Mouse (Mus musculus): ENCODE measurements around the gene St8sia1. TPM values are rescaled to one million over a fixed set of nuclear protein-coding genes. Genes with fewer than 3 reads are reported as not detected.
A peak's percentile ranks its signal among the peaks of the same experiment; 100 is the strongest.

St8sia1 gene
- polyA plus RNA-seq, 2 experiments = 0.93 to 1.3 TPM

GRCm38 (mm10) chr6:142884128-142884527, 80.1 kb downstream of the St8sia1 start:
- H3K9me3 ChIP-seq (ENCODE audit: control insufficient read depth, low read length) = no peaks in the 10 kb centered on the region
- H3K27ac ChIP-seq (replicated peaks; ENCODE audit: low read depth, low read length) = no peak overlapping the region
- no peak for TF ChIP-seq POLR2A (IDR thresholded peaks at IDR 0.05; ENCODE audit: borderline replicate concordance, extremely low read depth, insufficient read depth, insufficient read length)
- WGBS = 65% methylated on average over 9 of the region's 9 CpGs
- ATAC-seq (ENCODE audit: low FRiP score, low read depth) (no peak), DNase-seq (ENCODE audit: low spot score) (no peak)
- no peak overlapping the region for H3K4me3 ChIP-seq (replicated peaks; ENCODE audit: low read length)
- H3K4me2 ChIP-seq (replicated peaks; ENCODE audit: low read depth, low read length, severe bottlenecking) = no peak overlapping the region
- no peaks in the 10 kb centered on the region for H3K36me3 ChIP-seq (ENCODE audit: control insufficient read depth, insufficient read depth, low read length)
- H3K4me1 ChIP-seq (ENCODE audit: control insufficient read depth, insufficient read depth, low read length) = peaks cover 9% of the 10 kb centered on the region
- no peak overlapping the region for H3K9ac ChIP-seq (ENCODE audit: low read depth, low read length, severe bottlenecking)
- H3K27me3 ChIP-seq (ENCODE audit: control insufficient read depth, insufficient read depth, low read length) = no peaks in the 10 kb centered on the region

- Histone ChIP-seq H3K4me2 (replicated peaks; ENCODE audit: low read depth, low read length, severe bottlenecking) (no peak overlapping the region), H3K4me1 (ENCODE audit: control insufficient read depth, insufficient read depth, low read length) (peaks cover 24% of the 10 kb centered on the region), H3K9ac (ENCODE audit: low read depth, low read length, severe bottlenecking) (no peak overlapping the region), H3K27ac (replicated peaks; ENCODE audit: low read depth, low read length) (no peak overlapping the region), H3K36me3 (ENCODE audit: control insufficient read depth, insufficient read depth, low read length) (no peaks in the 10 kb centered on the region), H3K9me3 (ENCODE audit: control insufficient read depth, low read length) (no peaks in the 10 kb centered on the region), H3K27me3 (ENCODE audit: control insufficient read depth, insufficient read depth, low read length) (no peaks in the 10 kb centered on the region), H3K4me3 (replicated peaks; ENCODE audit: low read length) (no peak overlapping the region)
- ATAC-seq (ENCODE audit: low FRiP score, low read depth) (no peak), DNase-seq (ENCODE audit: low spot score) (no peak)
- TF ChIP-seq POLR2A (IDR thresholded peaks at IDR 0.05; ENCODE audit: borderline replicate concordance, extremely low read depth, insufficient read depth, insufficient read length) = no peak
- 88% methylated on average over 8 of the region's 8 CpGs for WGBS
Observed at GRCm38 (mm10) chr6:142880849-142881470, 83.3 kb downstream of the St8sia1 start.

GRCm38 (mm10) chr6:142878744-142879701, 85.2 kb downstream of the St8sia1 start:
- DNase-seq (ENCODE audit: low spot score) (peak; percentile 53), ATAC-seq (ENCODE audit: low FRiP score, low read depth) (peak; percentile 29; the same call in 1 of the 2 replicates)
- Histone ChIP-seq H3K27me3 (ENCODE audit: control insufficient read depth, insufficient read depth, low read length) (no peaks in the 10 kb centered on the region), H3K9ac (ENCODE audit: low read depth, low read length, severe bottlenecking) (no peak overlapping the region), H3K4me2 (replicated peaks; ENCODE audit: low read depth, low read length, severe bottlenecking) (peak overlapping the region; percentile 16; the same call in 1 of the 2 replicates), H3K9me3 (ENCODE audit: control insufficient read depth, low read length) (no peaks in the 10 kb centered on the region), H3K36me3 (ENCODE audit: control insufficient read depth, insufficient read depth, low read length) (no peaks in the 10 kb centered on the region), H3K4me3 (replicated peaks; ENCODE audit: low read length) (no peak overlapping the region), H3K4me1 (ENCODE audit: control insufficient read depth, insufficient read depth, low read length) (peaks cover 24% of the 10 kb centered on the region), H3K27ac (replicated peaks; ENCODE audit: low read depth, low read length) (no peak overlapping the region)
- no peak for TF ChIP-seq POLR2A (IDR thresholded peaks at IDR 0.05; ENCODE audit: borderline replicate concordance, extremely low read depth, insufficient read depth, insufficient read length)
- WGBS = 28% methylated on average over 15 of the region's 15 CpGs

GRCm38 (mm10) chr6:142877221-142877620, 87.0 kb downstream of the St8sia1 start:
- Histone ChIP-seq H3K27ac (replicated peaks; ENCODE audit: low read depth, low read length) (no peak overlapping the region), H3K4me3 (replicated peaks; ENCODE audit: low read length) (no peak overlapping the region), H3K4me2 (replicated peaks; ENCODE audit: low read depth, low read length, severe bottlenecking) (no peak overlapping the region), H3K4me1 (ENCODE audit: control insufficient read depth, insufficient read depth, low read length) (peaks cover 24% of the 10 kb centered on the region), H3K9me3 (ENCODE audit: control insufficient read depth, low read length) (no peaks in the 10 kb centered on the region), H3K9ac (ENCODE audit: low read depth, low read length, severe bottlenecking) (no peak overlapping the region), H3K27me3 (ENCODE audit: control insufficient read depth, insufficient read depth, low read length) (no peaks in the 10 kb centered on the region), H3K36me3 (ENCODE audit: control insufficient read depth, insufficient read depth, low read length) (no peaks in the 10 kb centered on the region)
- no peak for TF ChIP-seq POLR2A (IDR thresholded peaks at IDR 0.05; ENCODE audit: borderline replicate concordance, extremely low read depth, insufficient read depth, insufficient read length)
- no peak for DNase-seq (ENCODE audit: low spot score)
- ATAC-seq (ENCODE audit: low FRiP score, low read depth) = no peak
- WGBS = 80% methylated on average over 6 of the region's 6 CpGs

- no peaks in the 10 kb centered on the region for H3K36me3 ChIP-seq (ENCODE audit: control insufficient read depth, insufficient read depth, low read length)
- H3K9ac ChIP-seq (ENCODE audit: low read depth, low read length, severe bottlenecking) = no peak overlapping the region
- H3K9me3 ChIP-seq (ENCODE audit: control insufficient read depth, low read length) = no peaks in the 10 kb centered on the region
- ATAC-seq (ENCODE audit: low FRiP score, low read depth) (no peak), DNase-seq (ENCODE audit: low spot score) (no peak)
- WGBS = 31% methylated on average over 8 of the region's 8 CpGs
- no peak overlapping the region for H3K4me3 ChIP-seq (replicated peaks; ENCODE audit: low read length)
- peaks cover 24% of the 10 kb centered on the region for H3K4me1 ChIP-seq (ENCODE audit: control insufficient read depth, insufficient read depth, low read length)
- H3K27me3 ChIP-seq (ENCODE audit: control insufficient read depth, insufficient read depth, low read length) = no peaks in the 10 kb centered on the region
- no peak overlapping the region for H3K27ac ChIP-seq (replicated peaks; ENCODE audit: low read depth, low read length)
- no peak for TF ChIP-seq POLR2A (IDR thresholded peaks at IDR 0.05; ENCODE audit: borderline replicate concordance, extremely low read depth, insufficient read depth, insufficient read length)
- H3K4me2 ChIP-seq (replicated peaks; ENCODE audit: low read depth, low read length, severe bottlenecking) = no peak overlapping the region
Observed at GRCm38 (mm10) chr6:142876279-142876899, 87.9 kb downstream of the St8sia1 start.
